Mouse (Mus musculus) forebrain, embryonic 11.5 days (tissue): Measurements from ENCODE around the gene Snrpn. TPM values are rescaled to one million over a fixed set of nuclear protein-coding genes. Genes with fewer than 3 reads are reported as not detected.

Experiments used
- ATAC-seq: fragments of 200-750 bp; cut with Nextera tagmentation; replicated peaks from 2 replicates; pipeline ENCODE4 v1.8.0; 2017; ENCODE audit warnings: moderate TSS enrichment; ENCODE audit not compliant: low FRiP score
- DNase-seq: peaks from one replicate; pipeline ENCODE4 v3.0.0-alpha.2; 2017; ENCODE audit warnings: low spot score
- H3K27ac ChIP-seq: fragments of 300-500 bp; sonication (generic); 2 replicates; pipeline ENCODE4 v1.5.1; 2014; ENCODE audit warnings: low read depth, low read length
- H3K27me3 ChIP-seq: fragments of 300-500 bp; sonication (generic); 2 replicates; pipeline ENCODE4 v1.6.1; 2014; ENCODE audit warnings: mild to moderate bottlenecking, low read length, mixed read lengths; ENCODE audit not compliant: control insufficient read depth, insufficient read depth
- H3K36me3 ChIP-seq: fragments of 300-500 bp; sonication (generic); 2 replicates; pipeline ENCODE4 v1.6.1; 2014; ENCODE audit warnings: mild to moderate bottlenecking, low read length, moderate library complexity, mixed read lengths; ENCODE audit not compliant: control insufficient read depth, insufficient read depth
- H3K4me1 ChIP-seq: fragments of 300-500 bp; sonication (generic); replicated peaks from 2 replicates; pipeline ENCODE4 v1.6.1; 2014; ENCODE audit warnings: low read length, mixed read lengths; ENCODE audit not compliant: control insufficient read depth, insufficient read depth
- H3K4me2 ChIP-seq: fragments of 300-500 bp; sonication (generic); 2 replicates; pipeline ENCODE4 v1.6.1; 2014; ENCODE audit warnings: low read depth, mild to moderate bottlenecking, low read length, moderate library complexity, mixed read lengths; ENCODE audit not compliant: severe bottlenecking
- H3K4me3 ChIP-seq: fragments of 300-500 bp; sonication (generic); 2 replicates; pipeline ENCODE4 v1.5.1; 2014; ENCODE audit warnings: low read depth, low read length
- H3K9ac ChIP-seq: fragments of 300-500 bp; sonication (generic); 2 replicates; pipeline ENCODE4 v1.6.1; 2014; ENCODE audit warnings: low read length
- H3K9me3 ChIP-seq: fragments of 300-500 bp; sonication (generic); 2 replicates; pipeline ENCODE4 v1.6.1; 2016; ENCODE audit warnings: low read length, mixed read lengths; ENCODE audit not compliant: control insufficient read depth
- WGBS: fragments of 180-500 bp; shearing (Covaris S2); extraction: QIAGEN DNeasy Blood & Tissue Kit; methylation state at CpG from one replicate; pipeline ENCODE4 v1.1.7; 2014; 5-methylcytosine and 5-hydroxymethylcytosine counted together
- polyA plus RNA-seq: library from polyadenylated mRNA; unstranded; fragments of >200 nt; fragmentation: Nextera tagmentation; extraction: Ambion mirVana; gene quantifications from 2 replicates; pipeline ENCODE4 v1.2.1, GENCODE M21; 2014

Snrpn gene
- polyA plus RNA-seq, 1 experiment from 2014 or later: 160 TPM

GRCm38 (mm10) chr7:60047481-60048201 lies 92.4 kb downstream of the Snrpn start:
- H3K27ac ChIP-seq: no peak overlapping the region
- WGBS: 76% methylated on average over 6 of the region's 6 CpGs
- no peaks in the 10 kb centered on the region for H3K27me3 ChIP-seq
- no peak overlapping the region for H3K4me2 ChIP-seq
- H3K36me3 ChIP-seq: no peaks in the 10 kb centered on the region
- H3K4me1 ChIP-seq: no peaks in the 10 kb centered on the region
- DNase-seq: no peak
- no peak for ATAC-seq
- no peak overlapping the region for H3K9ac ChIP-seq
- H3K9me3 ChIP-seq: no peaks in the 10 kb centered on the region
- no peak overlapping the region for H3K4me3 ChIP-seq

- Histone ChIP-seq H3K27ac (no peak overlapping the region), H3K27me3 (no peaks in the 10 kb centered on the region), H3K36me3 (no peaks in the 10 kb centered on the region), H3K4me1 (no peaks in the 10 kb centered on the region), H3K9me3 (no peaks in the 10 kb centered on the region; the same call in 1 of the 2 replicates), H3K4me2 (no peak overlapping the region), H3K4me3 (no peak overlapping the region), H3K9ac (no peak overlapping the region)
- ATAC-seq: no peak
- no peak for DNase-seq
- 69% methylated on average over 3 of the region's 3 CpGs for WGBS
Observed at GRCm38 (mm10) chr7:60013186-60013585, 126.8 kb downstream of the Snrpn start.

GRCm38 (mm10) chr7:60007727-60008360 lies 132.2 kb downstream of the Snrpn start:
- Histone ChIP-seq H3K4me3 (no peak overlapping the region), H3K27ac (no peak overlapping the region), H3K9me3 (peaks cover 8% of the 10 kb centered on the region; the same call in 1 of the 2 replicates), H3K36me3 (no peaks in the 10 kb centered on the region), H3K9ac (no peak overlapping the region), H3K27me3 (no peaks in the 10 kb centered on the region), H3K4me2 (no peak overlapping the region), H3K4me1 (no peaks in the 10 kb centered on the region)
- WGBS: 39% methylated on average over 3 of the region's 3 CpGs
- no peak for ATAC-seq
- no peak for DNase-seq

DNA sequence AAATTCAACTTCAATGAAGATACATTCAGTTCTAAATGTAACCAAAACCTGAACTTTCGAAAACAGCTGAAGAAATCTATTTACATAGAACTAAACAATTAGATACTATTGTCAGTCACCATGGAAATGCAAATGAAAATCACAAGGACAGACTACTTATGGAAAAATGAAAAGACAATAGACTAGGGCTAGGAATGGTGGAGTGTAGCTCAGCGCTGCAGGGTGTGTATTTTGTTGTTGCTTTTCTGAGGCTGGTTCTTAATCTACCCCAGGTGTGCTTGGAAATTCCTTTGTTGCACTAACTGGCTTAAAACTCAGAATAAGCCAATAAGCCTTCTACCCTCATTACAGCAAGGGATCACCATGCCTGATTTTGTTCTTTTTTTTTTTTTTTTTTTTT lies 133.8 kb downstream of the Snrpn start:
- Histone ChIP-seq H3K9ac (no peak overlapping the region), H3K27ac (no peak overlapping the region), H3K4me2 (no peak overlapping the region), H3K36me3 (no peaks in the 10 kb centered on the region), H3K27me3 (no peaks in the 10 kb centered on the region), H3K9me3 (peaks cover 8% of the 10 kb centered on the region; the same call in 1 of the 2 replicates), H3K4me3 (no peak overlapping the region), H3K4me1 (no peaks in the 10 kb centered on the region)
- no peak for DNase-seq
- 43% methylated on average over 2 of the region's 2 CpGs for WGBS
- no peak for ATAC-seq

DNA sequence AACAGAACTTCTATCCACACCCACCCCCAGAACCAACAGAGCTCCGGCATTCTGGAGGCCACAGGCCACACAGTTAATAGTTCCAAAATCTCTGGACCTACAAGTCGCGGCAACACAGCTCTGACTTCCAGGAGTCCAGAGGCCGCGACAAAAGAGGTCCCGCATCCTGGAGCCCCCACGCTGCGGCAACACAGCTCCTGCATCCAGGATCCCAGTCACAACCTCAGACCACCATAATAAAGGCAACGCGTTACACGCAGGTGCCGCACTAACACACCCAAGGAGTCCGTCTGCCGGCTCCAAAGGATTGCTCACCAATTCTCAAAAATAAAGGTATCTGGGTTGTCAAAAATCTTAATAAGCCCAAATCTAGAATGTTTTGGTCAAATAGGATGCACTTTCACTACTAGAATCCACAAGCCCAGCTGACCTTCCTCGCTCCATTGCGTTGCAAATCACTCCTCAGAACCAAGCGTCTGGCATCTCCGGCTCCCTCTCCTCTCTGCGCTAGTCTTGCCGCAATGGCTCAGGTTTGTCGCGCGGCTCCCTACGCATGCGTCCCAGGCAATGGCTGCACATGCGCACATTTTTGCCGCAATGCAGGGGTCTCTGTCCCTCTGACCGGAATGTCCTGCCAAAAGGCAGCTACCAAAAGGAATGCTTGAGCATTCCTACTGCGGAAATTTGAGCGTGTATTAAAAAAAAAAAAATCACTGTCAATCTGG lies 135.3 kb downstream of the Snrpn start, which contains the start of the genes Snurf and Gm38393:
Gene Snurf, minus strand, starts transcription at position 444 of the 725 bp plus-strand sequence.
Gene Gm38393, minus strand, starts transcription at position 459 of the 725 bp plus-strand sequence.
- Histone ChIP-seq H3K4me3 (peak within 1 kb of the TSS; percentile 56), H3K9ac (peak within 1 kb of the TSS; percentile 60), H3K27me3 (no peaks in the 10 kb centered on the region), H3K4me2 (peak within 1 kb of the TSS; percentile 49), H3K27ac (peak within 1 kb of the TSS; percentile 76), H3K36me3 (no peaks in the 10 kb centered on the region), H3K9me3 (peaks cover 8% of the 10 kb centered on the region; the same call in 1 of the 2 replicates), H3K4me1 (no peaks in the 10 kb centered on the region)
- ATAC-seq (peak; percentile 64), DNase-seq (peak; percentile 79)
- 43% methylated on average over 30 of the region's 30 CpGs for whole genome bisulfite sequencing

DNA sequence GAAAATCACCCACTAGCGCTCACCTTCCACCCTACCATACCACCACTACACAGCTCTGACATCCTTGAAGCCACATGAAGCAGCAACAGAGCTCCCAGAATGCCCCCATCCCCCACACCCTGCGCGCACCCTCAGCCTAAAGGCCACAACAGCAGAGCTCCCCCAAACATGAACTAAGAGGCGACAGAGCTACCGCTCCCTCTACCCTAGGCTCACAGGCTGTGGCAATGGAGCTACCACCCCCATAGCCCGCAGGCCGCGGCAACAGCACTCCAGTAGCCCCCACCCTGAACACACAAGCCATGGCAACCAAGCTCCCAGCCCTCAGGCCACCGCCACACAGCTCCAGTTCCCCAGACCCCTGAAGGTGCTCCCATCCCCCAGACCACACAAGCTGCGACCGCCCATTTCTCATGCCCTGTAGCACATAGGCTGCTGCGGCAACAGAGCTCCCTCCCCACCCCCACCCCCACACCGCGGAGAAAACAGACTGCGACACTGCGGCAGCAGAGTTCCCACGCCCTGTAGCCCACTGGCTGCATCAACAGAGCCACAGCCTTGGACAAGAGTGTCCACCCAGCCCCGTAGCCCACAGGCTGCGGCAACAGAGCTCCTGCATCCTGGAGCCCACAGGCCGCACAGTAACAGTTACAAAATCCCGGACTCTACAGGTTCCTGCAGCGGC lies 136.0 kb downstream of the Snrpn start:
- ATAC-seq: peak; percentile 92
- Histone ChIP-seq H3K9ac (peak overlapping the region; percentile 60), H3K4me2 (peak overlapping the region; percentile 49), H3K4me3 (peak overlapping the region; percentile 56), H3K9me3 (peaks cover 8% of the 10 kb centered on the region; the same call in 1 of the 2 replicates), H3K27me3 (no peaks in the 10 kb centered on the region), H3K36me3 (no peaks in the 10 kb centered on the region), H3K27ac (peak overlapping the region; percentile 76), H3K4me1 (no peaks in the 10 kb centered on the region)
- peak; percentile 86 for DNase-seq
- WGBS: 51% methylated on average over 22 of the region's 22 CpGs

DNA sequence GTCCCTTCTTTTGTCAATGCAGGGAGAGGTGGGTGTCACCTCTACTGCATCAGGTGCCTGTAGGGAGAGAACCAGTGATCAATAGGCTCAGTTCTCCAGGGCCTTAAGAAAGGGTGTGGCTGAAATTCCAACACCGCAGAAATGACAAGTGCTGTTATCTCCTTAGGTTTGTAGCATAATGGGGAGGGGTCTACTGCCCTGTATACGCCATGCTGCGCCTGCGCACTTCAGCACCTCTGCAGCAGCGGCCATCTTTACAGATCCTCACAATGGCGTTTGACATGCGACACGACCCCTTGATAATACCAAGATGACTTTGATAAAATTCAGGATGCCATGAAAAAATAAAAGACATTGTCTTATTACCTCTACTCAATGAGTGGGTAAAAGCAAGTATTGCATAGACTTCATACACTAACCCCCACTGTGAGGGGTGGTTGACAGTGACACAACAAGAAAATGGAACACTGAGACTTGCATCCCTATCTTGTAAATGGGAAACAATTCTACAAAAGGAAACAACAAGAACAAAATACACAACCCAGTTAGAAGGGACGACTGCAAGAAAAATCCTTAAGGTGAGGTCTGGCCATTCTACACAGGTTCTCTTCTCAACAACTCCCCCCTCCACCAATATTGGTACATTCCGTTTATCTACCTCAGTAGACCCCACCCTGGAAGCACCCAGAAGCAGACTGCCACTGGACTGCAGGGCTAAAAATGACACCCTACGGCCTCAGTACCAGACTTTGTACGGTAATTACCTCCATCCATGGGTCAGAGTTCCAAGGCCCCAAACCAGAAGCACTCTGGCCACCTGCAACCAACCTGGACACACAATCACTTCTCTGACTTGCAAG lies 136.8 kb downstream of the Snrpn start:
- H3K27me3 ChIP-seq: no peaks in the 10 kb centered on the region
- WGBS: 60% methylated on average over 12 of the region's 12 CpGs
- H3K9me3 ChIP-seq: peaks cover 8% of the 10 kb centered on the region; the same call in 1 of the 2 replicates
- peak; percentile 68 for ATAC-seq
- H3K4me3 ChIP-seq: peak overlapping the region; percentile 56
- no peaks in the 10 kb centered on the region for H3K36me3 ChIP-seq
- H3K27ac ChIP-seq: peak overlapping the region; percentile 76
- no peaks in the 10 kb centered on the region for H3K4me1 ChIP-seq
- peak overlapping the region; percentile 60 for H3K9ac ChIP-seq
- peak overlapping the region; percentile 49 for H3K4me2 ChIP-seq
- DNase-seq: peak; percentile 65
